Mouse (Mus musculus) lung, postnatal 0 days (tissue): ENCODE data around the gene Hist1h2bp.

Experiments
- CTCF ChIP-seq: IDR thresholded peaks from 2 replicates; pipeline ENCODE4 v1.5.1; 2016; ENCODE audit warnings: antibody characterized with exemption, mild to moderate bottlenecking
- EP300 ChIP-seq: IDR thresholded peaks from 2 replicates; pipeline ENCODE4 v1.6.1; 2016; ENCODE audit warnings: antibody characterized with exemption, mild to moderate bottlenecking, control low read depth

DNA sequence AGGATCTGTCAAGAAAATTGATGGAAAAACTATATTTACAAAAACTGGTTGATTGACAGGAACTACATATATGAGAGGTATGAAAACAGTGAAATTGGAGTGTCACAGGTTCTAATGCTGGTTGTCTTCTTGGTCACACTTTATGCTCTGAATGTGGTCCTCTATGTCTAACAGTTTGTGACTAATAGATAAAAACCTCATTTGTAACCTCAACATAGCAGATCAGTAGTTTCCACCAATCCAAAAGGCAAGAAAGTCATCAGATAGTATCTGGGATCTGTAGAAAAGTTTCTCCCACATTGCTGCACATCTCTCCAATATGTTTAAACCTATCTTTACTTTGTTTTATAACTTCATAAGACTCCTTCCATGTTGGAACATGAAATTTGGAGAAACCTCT is 35.8 kb upstream of the Hist1h2bp start:
- TF ChIP-seq CTCF: no peak
- no peak for TF ChIP-seq EP300
